Mouse (Mus musculus): ENCODE data around the gene Hjurp. TPM values are rescaled to one million over a fixed set of nuclear protein-coding genes. Genes with fewer than 3 reads are reported as not detected.

The Hjurp gene
- total and polyA plus RNA-seq, 3 experiments = 52.9 to 327 (median 221) TPM

GRCm38 (mm10) chr1:88261706-88262105 is 15.7 kb downstream of the Hjurp start:
- H3K9me3 ChIP-seq (replicated peaks) = no peaks in the 10 kb centered on the region
- TF ChIP-seq GATA2 (IDR thresholded peaks at IDR 0.05; ENCODE audit: borderline replicate concordance, low read depth, low read length) (no peak), CTCF (IDR thresholded peaks at IDR 0.05; ENCODE audit: low read depth, low read length) (no peak), POLR2AphosphoS5 (IDR thresholded peaks at IDR 0.05; ENCODE audit: insufficient replicate concordance, low read depth, low read length) (no peak), GATA1 (IDR thresholded peaks at IDR 0.05; ENCODE audit: borderline replicate concordance, low read length) (no peak), TAL1 (conservative IDR thresholded peaks at IDR 0.05; ENCODE audit: low read depth, low read length) (no peak)
- DNase-seq (ENCODE audit: low spot score) = no peak
- H3K36me3 ChIP-seq (replicated peaks) = peaks cover 77% of the 10 kb centered on the region
- H3K27me3 ChIP-seq (ENCODE audit: insufficient read depth, low read length) = no peaks in the 10 kb centered on the region; the same call in 1 of the 2 replicates
- no peak for ATAC-seq (ENCODE audit: extremely low read depth, insufficient number of reproducible peaks, low FRiP score, poor library complexity, severe bottlenecking)
- peaks cover 20% of the 10 kb centered on the region for H3K4me1 ChIP-seq (ENCODE audit: insufficient read depth, low read depth, low read length)
- H3K4me3 ChIP-seq (ENCODE audit: low read depth, low read length) = no peak overlapping the region

DNA sequence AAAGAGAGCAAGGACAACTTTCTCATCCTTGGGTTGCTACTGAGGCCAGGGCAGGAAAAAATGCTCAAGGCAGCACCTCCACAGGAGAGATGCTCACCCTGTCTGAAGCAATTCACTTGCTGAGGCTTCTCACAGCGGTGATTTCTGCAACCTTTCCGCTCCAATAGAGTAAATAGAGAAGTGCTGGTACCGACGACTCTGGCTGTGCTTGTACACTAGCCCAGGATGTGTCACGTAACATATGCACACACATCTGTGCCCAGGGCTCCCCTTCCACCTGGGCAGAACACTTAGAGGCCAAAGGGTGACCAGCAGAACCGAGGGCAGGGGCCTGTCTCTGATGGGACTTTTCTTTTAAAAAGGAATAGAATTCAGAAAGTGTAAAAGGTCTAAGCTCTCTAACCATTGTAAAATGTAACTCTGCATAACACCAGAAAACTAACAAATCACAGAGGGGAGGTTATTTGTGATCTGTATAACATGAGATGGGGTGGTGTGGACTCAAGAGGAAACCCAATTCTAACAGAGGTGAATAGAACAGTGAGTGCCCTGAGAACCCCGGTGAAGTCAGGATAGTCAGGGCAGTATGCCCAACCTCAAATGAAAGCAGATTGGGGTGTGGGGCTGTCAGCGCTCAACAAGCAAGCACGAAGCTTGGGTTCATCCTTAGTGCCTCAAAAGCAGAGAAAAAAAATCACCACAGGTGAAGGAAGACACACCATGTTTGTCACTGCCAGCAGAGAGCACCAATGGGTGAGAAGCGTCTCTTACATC is 16.6 kb downstream of the Hjurp start:
- Histone ChIP-seq H3K36me3 (replicated peaks) (peaks cover 68% of the 10 kb centered on the region), H3K4me1 (ENCODE audit: insufficient read depth, low read depth, low read length) (peaks cover 20% of the 10 kb centered on the region), H3K9me3 (replicated peaks) (no peaks in the 10 kb centered on the region), H3K4me3 (ENCODE audit: low read depth, low read length) (no peak overlapping the region), H3K27me3 (ENCODE audit: insufficient read depth, low read length) (peaks cover 8% of the 10 kb centered on the region)
- no peak; the same call in 1 of the 2 replicates for TF ChIP-seq CTCF (IDR thresholded peaks at IDR 0.05; ENCODE audit: low read depth, low read length)
- no peak for TF ChIP-seq TAL1 (conservative IDR thresholded peaks at IDR 0.05; ENCODE audit: low read depth, low read length)
- TF ChIP-seq GATA1 (IDR thresholded peaks at IDR 0.05; ENCODE audit: borderline replicate concordance, low read length) = no peak
- TF ChIP-seq POLR2AphosphoS5 (IDR thresholded peaks at IDR 0.05; ENCODE audit: insufficient replicate concordance, low read depth, low read length) = no peak; the same call in 1 of the 2 replicates
- TF ChIP-seq GATA2 (IDR thresholded peaks at IDR 0.05; ENCODE audit: borderline replicate concordance, low read depth, low read length) = no peak
- DNase-seq (ENCODE audit: low spot score) (no peak), ATAC-seq (ENCODE audit: extremely low read depth, insufficient number of reproducible peaks, low FRiP score, poor library complexity, severe bottlenecking) (no peak)

DNA sequence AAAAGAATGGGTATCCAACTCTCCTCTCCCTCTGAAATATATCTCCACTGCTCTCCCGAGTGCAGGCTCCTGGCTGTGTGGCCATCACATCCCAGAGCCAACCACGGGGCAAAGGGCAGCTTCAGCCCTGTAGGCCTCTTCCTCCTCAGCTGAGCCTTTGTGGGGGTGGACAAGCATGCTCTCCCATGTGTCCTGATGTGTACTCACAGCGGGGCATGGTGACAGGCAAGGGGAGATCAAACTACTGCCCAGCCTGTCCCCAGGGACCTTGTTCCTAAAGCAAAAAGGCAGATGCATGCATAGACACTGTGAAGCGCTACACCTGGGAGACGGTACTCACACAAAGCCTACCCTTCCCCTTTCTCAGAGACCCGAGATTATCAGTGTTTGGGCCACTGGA is 17.3 kb downstream of the Hjurp start:
- ATAC-seq (ENCODE audit: extremely low read depth, insufficient number of reproducible peaks, low FRiP score, poor library complexity, severe bottlenecking) (no peak), DNase-seq (ENCODE audit: low spot score) (no peak)
- peak; percentile 82 for TF ChIP-seq POLR2AphosphoS5 (IDR thresholded peaks at IDR 0.05; ENCODE audit: insufficient replicate concordance, low read depth, low read length)
- no peak for TF ChIP-seq CTCF (IDR thresholded peaks at IDR 0.05; ENCODE audit: low read depth, low read length)
- peaks cover 61% of the 10 kb centered on the region for H3K36me3 ChIP-seq (replicated peaks)
- peaks cover 20% of the 10 kb centered on the region for H3K4me1 ChIP-seq (ENCODE audit: insufficient read depth, low read depth, low read length)
- no peaks in the 10 kb centered on the region for H3K9me3 ChIP-seq (replicated peaks)
- no peak overlapping the region for H3K4me3 ChIP-seq (ENCODE audit: low read depth, low read length)
- peaks cover 14% of the 10 kb centered on the region for H3K27me3 ChIP-seq (ENCODE audit: insufficient read depth, low read length)

DNA sequence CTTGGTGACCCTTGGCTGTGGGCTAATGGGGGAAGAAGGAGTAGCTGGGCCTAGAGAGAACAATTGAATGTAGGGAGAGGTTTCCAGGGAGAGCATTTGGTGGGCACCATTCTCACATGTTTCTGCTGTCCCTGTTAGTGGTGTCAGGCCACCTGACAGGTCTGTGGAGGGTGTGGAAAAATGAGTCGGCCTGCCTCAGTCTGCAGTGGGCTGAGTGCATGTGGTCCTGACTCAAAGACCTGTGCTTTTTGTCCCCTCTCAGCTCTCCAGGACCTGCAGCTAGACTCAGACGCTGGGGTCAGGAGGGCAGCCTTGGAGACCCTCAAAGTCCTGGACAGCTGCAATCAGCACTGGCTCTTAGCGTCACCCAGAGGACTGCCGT is 17.8 kb downstream of the Hjurp start:
- ATAC-seq (ENCODE audit: extremely low read depth, insufficient number of reproducible peaks, low FRiP score, poor library complexity, severe bottlenecking) (no peak), DNase-seq (ENCODE audit: low spot score) (no peak)
- Histone ChIP-seq H3K4me3 (ENCODE audit: low read depth, low read length) (no peak overlapping the region), H3K27me3 (ENCODE audit: insufficient read depth, low read length) (peaks cover 19% of the 10 kb centered on the region), H3K36me3 (replicated peaks) (peaks cover 56% of the 10 kb centered on the region), H3K9me3 (replicated peaks) (no peaks in the 10 kb centered on the region), H3K4me1 (ENCODE audit: insufficient read depth, low read depth, low read length) (peaks cover 20% of the 10 kb centered on the region)
- TF ChIP-seq GATA1 (IDR thresholded peaks at IDR 0.05; ENCODE audit: borderline replicate concordance, low read length) (no peak), POLR2AphosphoS5 (IDR thresholded peaks at IDR 0.05; ENCODE audit: insufficient replicate concordance, low read depth, low read length) (no peak), CTCF (IDR thresholded peaks at IDR 0.05; ENCODE audit: low read depth, low read length) (no peak), TAL1 (conservative IDR thresholded peaks at IDR 0.05; ENCODE audit: low read depth, low read length) (no peak), GATA2 (IDR thresholded peaks at IDR 0.05; ENCODE audit: borderline replicate concordance, low read depth, low read length) (no peak)

GRCm38 (mm10) chr1:88258881-88259642 is 18.4 kb downstream of the Hjurp start:
- Histone ChIP-seq H3K9me3 (replicated peaks) (no peaks in the 10 kb centered on the region), H3K36me3 (replicated peaks) (peaks cover 51% of the 10 kb centered on the region), H3K4me3 (ENCODE audit: low read depth, low read length) (no peak overlapping the region), H3K27me3 (ENCODE audit: insufficient read depth, low read length) (peaks cover 20% of the 10 kb centered on the region), H3K4me1 (ENCODE audit: insufficient read depth, low read depth, low read length) (peaks cover 21% of the 10 kb centered on the region)
- no peak for ATAC-seq (ENCODE audit: extremely low read depth, insufficient number of reproducible peaks, low FRiP score, poor library complexity, severe bottlenecking)
- no peak for DNase-seq (ENCODE audit: low spot score)
- TF ChIP-seq TAL1 (conservative IDR thresholded peaks at IDR 0.05; ENCODE audit: low read depth, low read length) (no peak), POLR2AphosphoS5 (IDR thresholded peaks at IDR 0.05; ENCODE audit: insufficient replicate concordance, low read depth, low read length) (peak; percentile 82; the same call in 1 of the 2 replicates), GATA1 (IDR thresholded peaks at IDR 0.05; ENCODE audit: borderline replicate concordance, low read length) (peak; percentile 33; the same call in 1 of the 2 replicates)

DNA sequence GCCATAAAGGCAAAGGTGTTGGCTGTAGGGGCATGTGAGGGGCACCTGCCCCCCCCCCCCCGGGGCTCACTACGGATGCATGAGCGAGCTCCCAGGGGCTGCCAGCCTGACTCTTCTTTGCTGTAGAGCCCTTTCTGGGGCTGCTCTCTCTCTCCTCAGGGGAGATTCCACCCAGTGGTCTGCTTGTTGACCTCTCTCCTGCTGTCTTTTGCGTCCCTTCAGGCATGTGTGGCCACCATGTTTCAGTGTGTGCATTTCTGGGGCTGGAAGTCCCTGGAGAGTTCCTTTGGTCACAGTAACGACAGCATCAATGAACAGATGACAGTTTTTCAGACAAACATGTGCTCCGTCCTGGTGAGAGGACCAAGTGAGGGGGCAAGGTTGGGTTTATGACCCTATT is 19.1 kb downstream of the Hjurp start:
- H3K36me3 ChIP-seq (replicated peaks) = peaks cover 44% of the 10 kb centered on the region
- TF ChIP-seq GATA1 (IDR thresholded peaks at IDR 0.05; ENCODE audit: borderline replicate concordance, low read length) = no peak
- no peak for TF ChIP-seq GATA2 (IDR thresholded peaks at IDR 0.05; ENCODE audit: borderline replicate concordance, low read depth, low read length)
- no peak for TF ChIP-seq CTCF (IDR thresholded peaks at IDR 0.05; ENCODE audit: low read depth, low read length)
- TF ChIP-seq POLR2AphosphoS5 (IDR thresholded peaks at IDR 0.05; ENCODE audit: insufficient replicate concordance, low read depth, low read length) = no peak
- no peak for TF ChIP-seq TAL1 (conservative IDR thresholded peaks at IDR 0.05; ENCODE audit: low read depth, low read length)
- peaks cover 20% of the 10 kb centered on the region for H3K4me1 ChIP-seq (ENCODE audit: insufficient read depth, low read depth, low read length)
- no peaks in the 10 kb centered on the region for H3K9me3 ChIP-seq (replicated peaks)
- DNase-seq (ENCODE audit: low spot score) (no peak), ATAC-seq (ENCODE audit: extremely low read depth, insufficient number of reproducible peaks, low FRiP score, poor library complexity, severe bottlenecking) (no peak)
- H3K4me3 ChIP-seq (ENCODE audit: low read depth, low read length) = no peak overlapping the region
- H3K27me3 ChIP-seq (ENCODE audit: insufficient read depth, low read length) = peaks cover 20% of the 10 kb centered on the region
